Mouse (Mus musculus): ENCODE results near the gene Trak1. TPM values are rescaled to one million over a fixed set of nuclear protein-coding genes. Genes with fewer than 3 reads are reported as not detected.

Trak1 gene
- polyA plus RNA-seq, 1 experiment from 2014 or later, result 12.2 TPM

DNA sequence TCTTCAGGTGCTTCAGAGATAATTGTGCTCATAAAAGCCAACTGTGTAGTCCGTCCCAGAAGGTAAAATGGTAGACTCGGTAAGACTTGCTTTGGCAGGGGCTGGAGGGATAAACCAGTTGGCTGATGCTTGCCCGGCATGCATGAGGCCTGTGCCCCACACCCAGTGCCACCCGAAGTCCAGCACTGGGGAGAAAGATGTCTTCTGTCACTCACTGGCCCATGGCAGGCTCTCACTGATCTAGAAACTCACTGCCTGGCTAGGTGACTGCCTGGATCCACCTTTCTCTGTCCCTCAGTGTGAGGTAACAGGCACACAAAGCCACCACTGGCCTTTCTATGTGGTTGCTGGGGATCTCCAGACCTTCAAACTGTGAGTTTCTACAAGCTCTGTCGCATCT lies 36.3 kb downstream of the Trak1 start:
- WGBS, result 88% methylated on average over 5 of the region's 5 CpGs
- H3K4me1 ChIP-seq, result peaks cover 76% of the 10 kb centered on the region
- DNase-seq (ENCODE audit: low spot score), result no peak
- no peaks in the 10 kb centered on the region for H3K9me3 ChIP-seq (replicated peaks)
- H3K27me3 ChIP-seq (ENCODE audit: low read depth, poor library complexity, severe bottlenecking), result no peaks in the 10 kb centered on the region
- H3K4me3 ChIP-seq, result no peak overlapping the region
- peak overlapping the region; percentile 90 for H3K27ac ChIP-seq
- H3K36me3 ChIP-seq, result peaks cover 2% of the 10 kb centered on the region

DNA sequence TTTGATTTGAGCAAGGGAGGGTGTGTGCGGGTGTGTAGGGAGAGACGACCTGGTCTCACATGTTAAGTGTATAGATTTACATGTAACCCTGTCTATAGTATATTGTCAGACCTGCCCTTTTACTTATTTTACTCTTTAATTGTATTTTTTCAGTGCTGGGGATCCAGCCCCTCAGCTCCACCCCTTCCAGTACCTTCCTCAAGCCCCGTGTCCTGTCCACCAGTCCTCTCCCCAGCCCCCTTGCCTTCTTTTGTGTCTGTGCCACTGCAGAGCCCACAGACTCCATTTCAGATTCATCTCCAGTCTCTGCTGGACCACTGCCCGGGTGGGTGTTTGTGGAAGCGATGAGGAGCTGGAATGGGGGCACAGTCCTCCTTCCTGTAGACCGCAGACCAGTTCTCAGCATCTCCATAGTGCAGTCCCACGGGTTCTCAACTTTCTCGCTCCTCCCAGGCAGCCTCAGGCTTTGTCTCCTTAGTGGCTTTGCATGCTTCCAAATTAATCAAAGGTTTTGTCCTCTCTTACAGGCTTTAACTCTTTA lies 37.1 kb downstream of the Trak1 start:
- Histone ChIP-seq H3K9me3 (replicated peaks) (no peaks in the 10 kb centered on the region), H3K27ac (peak overlapping the region; percentile 90), H3K4me1 (peaks cover 74% of the 10 kb centered on the region), H3K27me3 (ENCODE audit: low read depth, poor library complexity, severe bottlenecking) (no peaks in the 10 kb centered on the region), H3K4me3 (no peak overlapping the region), H3K36me3 (no peaks in the 10 kb centered on the region)
- 67% methylated on average over 8 of the region's 8 CpGs for WGBS
- no peak for DNase-seq (ENCODE audit: low spot score)

DNA sequence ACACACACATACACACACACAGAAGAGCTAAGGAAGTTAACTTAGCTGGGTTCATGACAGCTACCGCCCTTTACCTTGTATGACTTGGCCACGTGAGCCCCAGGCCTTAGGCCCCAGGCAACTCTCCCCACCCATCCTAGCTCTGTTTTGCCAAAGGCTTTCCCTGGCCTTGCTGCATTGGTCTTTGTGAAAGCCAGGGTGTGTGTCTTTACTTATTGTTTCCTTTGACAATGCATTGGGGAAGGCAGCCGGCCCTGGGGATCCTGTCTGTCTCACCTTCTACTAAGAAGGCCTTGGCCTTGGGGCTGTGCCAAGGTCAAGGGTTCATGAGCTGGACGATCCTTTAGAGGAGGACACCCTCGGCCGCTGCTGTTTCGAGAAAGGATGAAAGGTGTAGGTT lies 38.3 kb downstream of the Trak1 start:
- DNase-seq (ENCODE audit: low spot score), result no peak
- peak overlapping the region; percentile 90 for H3K27ac ChIP-seq
- no peaks in the 10 kb centered on the region for H3K27me3 ChIP-seq (ENCODE audit: low read depth, poor library complexity, severe bottlenecking)
- no peaks in the 10 kb centered on the region for H3K36me3 ChIP-seq
- WGBS, result 72% methylated on average over 7 of the region's 7 CpGs
- no peaks in the 10 kb centered on the region for H3K9me3 ChIP-seq (replicated peaks)
- H3K4me1 ChIP-seq, result peaks cover 72% of the 10 kb centered on the region
- no peak overlapping the region for H3K4me3 ChIP-seq

DNA sequence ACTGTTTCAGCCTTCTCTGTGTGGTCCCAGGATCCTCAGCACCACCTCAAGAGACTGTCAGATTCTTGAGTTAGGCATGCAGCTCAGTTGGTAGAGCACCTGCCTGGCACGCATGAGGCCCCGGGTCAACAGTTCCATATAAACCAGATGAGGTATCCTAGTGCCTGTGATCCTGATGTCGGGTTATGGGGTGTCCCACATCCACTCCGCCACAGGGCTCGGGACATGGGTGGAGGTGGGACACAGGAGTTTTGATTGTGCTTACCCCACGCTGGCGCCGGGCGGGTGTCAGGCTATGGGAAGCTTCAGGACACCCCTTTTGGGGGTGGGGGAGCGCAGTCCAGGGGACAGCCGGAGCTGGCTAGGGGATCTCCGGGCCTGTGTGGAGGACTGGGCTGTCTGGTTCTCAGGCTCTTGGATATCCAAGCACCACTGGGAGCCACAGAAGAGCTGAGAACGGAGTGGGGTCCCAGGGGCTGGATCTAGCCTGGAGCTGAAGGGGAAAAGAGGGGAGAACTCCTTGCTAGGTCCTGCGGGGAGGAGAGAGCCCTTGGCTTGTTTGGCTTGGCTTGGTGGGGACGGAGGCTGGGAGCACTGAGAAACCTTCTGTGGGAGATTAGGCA lies 39.1 kb downstream of the Trak1 start:
- Histone ChIP-seq H3K9me3 (replicated peaks) (no peaks in the 10 kb centered on the region), H3K36me3 (no peaks in the 10 kb centered on the region), H3K27me3 (ENCODE audit: low read depth, poor library complexity, severe bottlenecking) (no peaks in the 10 kb centered on the region), H3K4me3 (no peak overlapping the region), H3K4me1 (peaks cover 71% of the 10 kb centered on the region), H3K27ac (peak overlapping the region; percentile 90)
- no peak for DNase-seq (ENCODE audit: low spot score)
- 93% methylated on average over 15 of the region's 15 CpGs for WGBS

DNA sequence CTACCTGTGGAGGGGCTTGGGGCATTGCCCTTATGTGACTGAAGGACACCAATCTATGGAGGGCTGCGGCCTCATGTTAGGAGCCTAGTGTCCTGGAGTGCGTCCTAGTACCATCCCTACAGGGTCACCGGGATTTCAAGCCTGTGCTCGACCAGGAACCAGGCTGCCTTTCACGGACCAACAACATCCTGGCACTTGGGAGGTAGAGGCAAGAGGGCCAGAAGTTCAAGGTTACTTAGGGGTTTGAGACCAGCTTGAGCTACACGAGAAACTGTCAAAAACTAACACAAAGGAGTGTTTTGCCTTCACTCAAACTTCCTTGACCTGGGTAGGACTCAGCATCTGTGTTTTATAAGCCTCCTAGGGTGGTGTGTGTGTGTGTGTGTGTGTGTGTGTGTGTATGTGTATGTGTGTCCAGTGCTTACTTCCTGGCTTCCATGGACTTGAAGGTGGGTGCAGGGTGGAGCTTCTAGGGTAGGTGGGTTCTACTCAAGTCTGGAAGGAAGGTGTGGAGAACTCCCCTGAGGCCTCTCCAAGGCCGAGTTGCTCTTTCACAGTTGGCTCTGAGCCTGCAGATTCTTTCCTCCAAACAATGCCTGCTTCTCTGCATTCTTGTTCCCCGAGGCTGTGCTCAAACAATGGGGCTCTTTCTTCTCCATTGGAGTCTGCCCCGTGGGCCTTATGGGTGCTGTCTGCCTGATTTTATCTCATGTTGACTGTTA lies 40.1 kb downstream of the Trak1 start:
- no peaks in the 10 kb centered on the region for H3K27me3 ChIP-seq (ENCODE audit: low read depth, poor library complexity, severe bottlenecking)
- H3K4me1 ChIP-seq, result peaks cover 71% of the 10 kb centered on the region
- no peak for DNase-seq (ENCODE audit: low spot score)
- 75% methylated on average over 9 of the region's 9 CpGs for WGBS
- no peaks in the 10 kb centered on the region for H3K36me3 ChIP-seq
- peak overlapping the region; percentile 90 for H3K27ac ChIP-seq
- H3K4me3 ChIP-seq, result no peak overlapping the region
- H3K9me3 ChIP-seq (replicated peaks), result no peaks in the 10 kb centered on the region

DNA sequence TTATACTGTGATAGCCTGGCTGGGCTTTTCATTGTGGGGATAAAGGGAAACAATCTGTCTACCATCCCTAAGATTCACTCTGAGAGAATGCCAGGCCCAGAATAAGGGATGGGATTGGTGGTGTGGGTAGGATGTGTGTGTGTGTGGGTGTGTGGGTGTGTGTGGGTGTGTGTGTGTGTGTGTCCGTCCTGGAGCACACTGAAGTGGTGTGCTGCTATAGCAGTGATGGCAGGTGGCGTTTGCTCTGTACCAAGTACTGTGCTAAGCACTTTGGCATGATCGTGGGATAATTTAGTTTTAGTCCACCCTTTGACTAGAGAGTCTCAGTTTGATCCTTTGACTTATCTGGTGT lies 40.6 kb downstream of the Trak1 start:
- Histone ChIP-seq H3K36me3 (no peaks in the 10 kb centered on the region), H3K27me3 (ENCODE audit: low read depth, poor library complexity, severe bottlenecking) (no peaks in the 10 kb centered on the region), H3K9me3 (replicated peaks) (no peaks in the 10 kb centered on the region), H3K4me1 (peaks cover 70% of the 10 kb centered on the region), H3K4me3 (no peak overlapping the region), H3K27ac (peak overlapping the region; percentile 90)
- no peak for DNase-seq (ENCODE audit: low spot score)
- WGBS, result 93% methylated on average over 3 of the region's 3 CpGs

DNA sequence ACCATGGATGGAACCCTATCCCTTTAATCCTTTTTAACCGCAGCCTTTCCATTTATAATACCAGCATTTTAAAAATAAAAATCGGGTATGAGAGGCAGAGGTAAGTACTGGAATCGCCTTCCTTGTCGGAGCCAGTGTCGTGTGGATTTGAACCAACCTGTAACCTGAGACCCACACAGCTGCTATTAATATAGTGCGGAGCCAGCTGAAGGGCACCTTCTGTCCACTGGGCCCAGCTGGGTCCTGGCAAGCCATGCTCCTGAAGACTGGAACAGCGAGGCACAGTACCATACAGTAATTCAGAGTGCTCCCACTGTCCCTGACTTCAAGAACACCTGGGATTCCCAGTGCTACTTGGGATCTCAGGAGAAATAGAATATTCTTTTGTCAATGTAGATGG lies 44.5 kb downstream of the Trak1 start:
- Histone ChIP-seq H3K4me3 (no peak overlapping the region), H3K36me3 (no peaks in the 10 kb centered on the region), H3K4me1 (peaks cover 37% of the 10 kb centered on the region), H3K27me3 (ENCODE audit: low read depth, poor library complexity, severe bottlenecking) (no peaks in the 10 kb centered on the region), H3K9me3 (replicated peaks) (no peaks in the 10 kb centered on the region), H3K27ac (peak overlapping the region; percentile 68)
- peak; percentile 72 for DNase-seq (ENCODE audit: low spot score)
- WGBS, result 43% methylated on average over 7 of the region's 7 CpGs

DNA sequence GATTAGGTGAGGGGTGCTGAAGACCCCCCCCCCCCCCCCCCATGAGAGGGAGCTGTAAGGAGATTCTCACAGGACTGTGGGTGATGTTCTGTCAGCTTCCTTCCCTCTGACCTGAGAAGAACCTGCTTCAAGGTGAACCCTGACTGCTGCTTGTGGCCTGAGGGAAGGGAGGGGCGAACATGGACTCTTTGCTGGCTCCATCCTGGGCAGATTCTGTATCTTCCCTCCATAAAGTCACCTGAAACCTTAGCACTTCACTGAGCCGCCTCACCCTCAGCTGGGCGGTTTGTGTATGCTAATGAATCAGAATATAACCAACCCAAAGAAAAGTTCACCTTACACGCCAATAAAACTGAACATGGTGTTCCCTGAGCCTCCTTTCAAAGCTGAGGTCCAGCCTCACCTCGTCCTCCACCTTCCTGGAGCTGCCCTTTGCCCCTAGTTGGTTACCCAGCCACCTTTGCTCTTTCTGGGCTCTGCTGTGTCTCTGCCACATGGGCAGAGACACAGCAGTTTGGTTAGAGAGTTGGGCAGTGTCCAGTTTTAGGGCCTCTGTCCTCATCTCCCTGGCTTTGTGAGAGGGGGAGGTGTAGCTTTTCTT lies 45.3 kb downstream of the Trak1 start:
- no peaks in the 10 kb centered on the region for H3K9me3 ChIP-seq (replicated peaks)
- DNase-seq (ENCODE audit: low spot score), result no peak
- H3K27me3 ChIP-seq (ENCODE audit: low read depth, poor library complexity, severe bottlenecking), result no peaks in the 10 kb centered on the region
- peak overlapping the region; percentile 68 for H3K27ac ChIP-seq
- H3K4me1 ChIP-seq, result peaks cover 33% of the 10 kb centered on the region
- no peaks in the 10 kb centered on the region for H3K36me3 ChIP-seq
- WGBS, result 89% methylated on average over 5 of the region's 5 CpGs
- H3K4me3 ChIP-seq, result no peak overlapping the region

DNA sequence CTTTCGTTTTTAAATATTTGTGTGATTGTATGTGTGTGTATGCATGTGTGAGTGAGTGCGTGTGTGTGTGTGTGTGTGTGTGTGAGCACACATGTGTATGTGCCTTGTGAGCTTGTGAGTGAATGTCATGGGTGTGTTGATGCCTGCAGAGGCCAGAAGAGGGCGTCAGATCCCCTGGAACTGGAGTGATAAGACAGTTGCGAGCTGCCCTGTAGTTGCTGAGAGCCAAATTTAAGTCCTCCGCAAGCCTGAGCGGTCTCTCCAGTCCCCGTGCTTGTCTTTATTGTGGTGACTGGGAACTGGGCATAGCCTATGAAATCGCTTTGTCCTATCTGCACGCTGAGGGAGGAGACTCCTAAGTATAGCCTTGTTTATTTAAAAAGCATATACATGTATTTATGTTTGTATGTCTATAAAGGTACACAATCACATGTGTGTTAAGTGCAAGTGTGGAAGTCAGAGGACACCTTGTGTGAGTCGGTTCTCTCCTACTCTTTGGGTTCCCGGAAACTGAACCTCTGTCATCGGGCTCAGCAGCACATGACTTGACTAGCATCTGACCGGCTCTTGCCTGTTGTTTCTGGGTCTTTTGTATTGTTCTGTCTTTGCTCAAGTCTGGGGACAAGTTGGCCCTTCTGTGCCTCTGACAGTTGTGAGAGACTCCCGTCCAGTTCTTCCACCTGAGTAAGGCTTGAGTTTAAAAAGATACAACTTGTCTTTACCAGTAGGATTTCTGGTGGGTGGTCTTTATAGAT lies 46.0 kb downstream of the Trak1 start:
- DNase-seq (ENCODE audit: low spot score), result no peak
- Histone ChIP-seq H3K4me3 (no peak overlapping the region), H3K27ac (no peak overlapping the region; the same call in none of the 2 replicates), H3K4me1 (peaks cover 34% of the 10 kb centered on the region), H3K36me3 (no peaks in the 10 kb centered on the region), H3K27me3 (ENCODE audit: low read depth, poor library complexity, severe bottlenecking) (no peaks in the 10 kb centered on the region), H3K9me3 (replicated peaks) (no peaks in the 10 kb centered on the region)
- WGBS, result 88% methylated on average over 14 of the region's 14 CpGs

DNA sequence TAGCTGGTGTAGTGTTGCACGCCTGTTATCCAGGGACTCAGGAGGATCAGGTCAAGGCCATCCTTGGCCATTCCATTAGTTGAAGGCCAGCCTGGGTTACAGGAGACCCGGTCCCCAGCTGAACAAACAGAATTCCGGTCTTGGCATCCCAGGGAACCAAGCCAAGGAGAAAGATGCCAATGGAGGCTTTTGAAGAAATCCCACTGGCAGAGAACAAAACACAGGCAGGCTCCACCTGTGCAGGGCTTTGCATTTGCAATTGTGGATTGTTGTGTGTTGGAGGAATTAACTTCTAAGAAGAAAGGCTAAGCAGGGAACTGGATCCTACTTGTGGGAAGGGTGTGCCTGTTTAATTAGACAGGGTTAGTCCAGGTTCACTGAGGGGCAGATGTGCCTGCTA lies 47.0 kb downstream of the Trak1 start:
- no peaks in the 10 kb centered on the region for H3K9me3 ChIP-seq (replicated peaks)
- H3K4me3 ChIP-seq, result no peak overlapping the region
- WGBS, result 82% methylated on average over 3 of the region's 3 CpGs
- H3K4me1 ChIP-seq, result peaks cover 43% of the 10 kb centered on the region
- DNase-seq (ENCODE audit: low spot score), result no peak
- H3K36me3 ChIP-seq, result no peaks in the 10 kb centered on the region
- H3K27me3 ChIP-seq (ENCODE audit: low read depth, poor library complexity, severe bottlenecking), result no peaks in the 10 kb centered on the region
- peak overlapping the region; percentile 54; the same call in 1 of the 2 replicates for H3K27ac ChIP-seq

DNA sequence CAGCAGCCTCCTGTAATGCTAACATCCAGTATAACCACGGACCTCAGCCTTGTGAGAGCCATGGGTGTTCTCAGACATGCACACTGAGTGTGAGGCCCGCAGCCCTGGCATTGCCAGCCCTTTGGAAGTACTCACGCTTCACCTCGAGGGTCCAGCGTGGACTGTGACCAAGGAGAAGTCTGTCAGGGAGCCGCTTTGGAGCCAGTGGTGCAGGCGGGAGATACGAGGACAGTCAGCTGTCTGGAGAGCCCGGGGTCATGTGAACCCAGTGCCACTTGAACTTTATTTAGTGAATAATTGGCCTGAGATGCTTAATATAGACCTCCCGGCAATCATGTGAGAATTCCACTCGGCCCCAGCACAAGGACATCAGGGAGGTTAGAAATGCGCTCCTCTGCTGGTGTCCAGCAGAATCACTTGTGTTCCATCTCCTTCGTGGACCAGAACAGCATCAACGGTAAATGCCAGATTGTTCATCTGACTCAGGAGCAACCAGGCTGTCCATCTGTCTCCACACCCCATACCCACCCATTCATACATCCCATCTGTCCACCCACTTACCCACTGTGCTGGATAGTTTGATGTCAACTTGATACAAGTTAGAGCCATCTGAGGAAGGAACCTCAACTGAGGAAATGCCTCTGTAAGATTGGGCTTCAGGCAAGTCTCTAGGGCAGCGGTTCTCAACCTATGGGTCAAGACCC lies 48.3 kb downstream of the Trak1 start:
- WGBS, result 92% methylated on average over 15 of the region's 15 CpGs
- no peak for DNase-seq (ENCODE audit: low spot score)
- H3K4me1 ChIP-seq, result peaks cover 47% of the 10 kb centered on the region
- no peaks in the 10 kb centered on the region for H3K27me3 ChIP-seq (ENCODE audit: low read depth, poor library complexity, severe bottlenecking)
- H3K36me3 ChIP-seq, result no peaks in the 10 kb centered on the region
- no peaks in the 10 kb centered on the region for H3K9me3 ChIP-seq (replicated peaks)
- no peak overlapping the region for H3K4me3 ChIP-seq
- no peak overlapping the region for H3K27ac ChIP-seq

DNA sequence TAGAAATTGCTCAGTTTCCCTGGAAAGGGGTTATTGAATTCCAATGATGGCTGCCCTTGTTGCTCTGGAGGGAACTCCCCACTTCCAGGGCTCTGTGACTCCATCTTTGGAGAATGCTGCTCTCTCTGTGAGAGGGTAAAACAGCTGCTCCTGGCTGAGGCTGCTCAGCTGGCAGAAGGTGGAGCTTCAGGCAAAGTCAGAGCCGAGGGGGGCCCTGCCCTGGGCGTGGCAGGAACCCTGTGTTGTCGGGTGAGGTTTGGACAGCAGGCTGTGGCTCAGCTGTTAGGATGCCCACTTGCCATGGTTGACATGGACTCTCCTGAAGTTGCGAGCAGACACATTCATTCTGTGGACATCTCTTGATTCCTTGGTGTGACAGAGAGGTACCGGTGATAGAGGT lies 49.3 kb downstream of the Trak1 start:
- WGBS, result 73% methylated on average over 5 of the region's 5 CpGs

More for the DNA sequence above, 49.3 kb downstream of the Trak1 start:
- H3K4me3 ChIP-seq, result no peak overlapping the region
- H3K9me3 ChIP-seq (replicated peaks), result no peaks in the 10 kb centered on the region
- H3K4me1 ChIP-seq, result peaks cover 53% of the 10 kb centered on the region
- H3K27me3 ChIP-seq (ENCODE audit: low read depth, poor library complexity, severe bottlenecking), result no peaks in the 10 kb centered on the region
- DNase-seq (ENCODE audit: low spot score), result no peak
- no peak overlapping the region for H3K27ac ChIP-seq
- H3K36me3 ChIP-seq, result no peaks in the 10 kb centered on the region
